Mouse (Mus musculus) MEL (cell line): ENCODE measurements at regions not wholly inside any gene's neighbourhood (a gene's known extent, or its start where the extent isn't known, plus 50 kb on each side); places are given as distances from the start of the nearest gene placed in this dataset.

ENCODE experiments used
- DNase-seq: peaks from one replicate; pipeline ENCODE4 v3.0.0; 2011; ENCODE audit warnings: low read depth, low spot score
- H3K27ac ChIP-seq: 2 replicates; pipeline ENCODE4 v1.5.1; 2012; ENCODE audit warnings: low read depth, mild to moderate bottlenecking, control low read depth, low read length, moderate library complexity; ENCODE audit not compliant: control insufficient read depth
- H3K27me3 ChIP-seq, 2 experiments: fragments of 150-350 bp in 1 of 2; sonication (generic) in 1 of 2; 2 replicates each; pipeline ENCODE4 v1.6.1; 2012; ENCODE audit warnings: low read length in 2 of 2, mild to moderate bottlenecking in 2 of 2, improper control_type of control experiment in 1 of 2, moderate library complexity in 1 of 2; ENCODE audit not compliant: insufficient read depth in 2 of 2, control insufficient read depth in 1 of 2
- H3K36me3 ChIP-seq, 2 experiments: 2 replicates each; pipeline ENCODE4 v1.6.1; 2012 to 2014; ENCODE audit warnings: low read length in 2 of 2, improper control_type of control experiment in 1 of 2, inconsistent platforms in 1 of 2, mild to moderate bottlenecking in 1 of 2; ENCODE audit not compliant: insufficient read depth in 2 of 2, control insufficient read depth in 1 of 2
- H3K4me1 ChIP-seq, 2 experiments: fragments of 150-350 bp in 1 of 2; sonication (generic) in 1 of 2; 2 replicates each; pipeline ENCODE4 v1.6.1; 2012; ENCODE audit warnings: low read length in 2 of 2, improper control_type of control experiment in 1 of 2, mild to moderate bottlenecking in 1 of 2; ENCODE audit not compliant: insufficient read depth in 2 of 2, control insufficient read depth in 1 of 2
- H3K4me3 ChIP-seq, 2 experiments: fragments of 150-350 bp in 1 of 2; sonication (generic) in 1 of 2; 2 replicates each; pipeline ENCODE4 v1.5.1; 2012; ENCODE audit warnings: low read depth in 2 of 2, low read length in 2 of 2, mild to moderate bottlenecking in 2 of 2, moderate library complexity in 2 of 2, control low read depth in 1 of 2, improper control_type of control experiment in 1 of 2; ENCODE audit not compliant: control insufficient read depth in 1 of 2, insufficient read depth in 1 of 2
- H3K79me2 ChIP-seq: 2 replicates; pipeline ENCODE4 v1.6.1; 2012; ENCODE audit warnings: mild to moderate bottlenecking, low read length, moderate library complexity; ENCODE audit not compliant: control insufficient read depth, poor library complexity, insufficient read depth
- H3K9ac ChIP-seq: 2 replicates; pipeline ENCODE4 v1.6.1; 2012; ENCODE audit warnings: low read depth, mild to moderate bottlenecking, control low read depth, low read length, moderate library complexity; ENCODE audit not compliant: control insufficient read depth, poor library complexity, severe bottlenecking
- H3K9me3 ChIP-seq: fragments of 150-350 bp; sonication (generic); replicated peaks from 2 replicates; pipeline ENCODE4 v1.6.1; 2012; ENCODE audit warnings: mild to moderate bottlenecking, low read length, improper control_type of control experiment, moderate library complexity; ENCODE audit not compliant: insufficient read depth
- CHD1 ChIP-seq: IDR thresholded peaks from 2 replicates; pipeline ENCODE4 v1.6.1; 2012; ENCODE audit warnings: low read depth, mild to moderate bottlenecking, inconsistent platforms, low read length, improper control_type of control experiment
- CTCF ChIP-seq, 3 experiments: IDR thresholded peaks in 2 of 3; conservative IDR thresholded peaks in 1 of 3; 2 replicates each; pipeline ENCODE4 v1.5.1; 2011 to 2012; ENCODE audit warnings: low read length in 3 of 3, low read depth in 2 of 3, mild to moderate bottlenecking in 2 of 3, improper control_type of control experiment in 1 of 3, inconsistent platforms in 1 of 3, mixed read lengths in 1 of 3, moderate library complexity in 1 of 3; ENCODE audit not compliant: control insufficient read depth in 1 of 3, insufficient read depth in 1 of 3, poor library complexity in 1 of 3, severe bottlenecking in 1 of 3
- EP300 ChIP-seq, 2 experiments: IDR thresholded peaks; 2 replicates each; pipeline ENCODE4 v1.6.1; 2011; ENCODE audit warnings: improper control_type of control experiment in 2 of 2, low read length in 2 of 2, low read depth in 1 of 2, mild to moderate bottlenecking in 1 of 2
- GATA1 ChIP-seq: IDR thresholded peaks from 2 replicates; pipeline ENCODE4 v1.6.1; 2011; ENCODE audit warnings: low read depth, low read length, improper control_type of control experiment
- JUND ChIP-seq: IDR thresholded peaks from 2 replicates; pipeline ENCODE4 v1.6.1; 2011; ENCODE audit warnings: low read depth, mild to moderate bottlenecking, improper control_type of control experiment, low read length
- MAX ChIP-seq: IDR thresholded peaks from 2 replicates; pipeline ENCODE4 v1.6.1; 2011; ENCODE audit warnings: low read length, improper control_type of control experiment
- MEF2A ChIP-seq: IDR thresholded peaks from 2 replicates; pipeline ENCODE4 v1.6.1; 2014; ENCODE audit warnings: low read depth, mild to moderate bottlenecking, inconsistent platforms, low read length, improper control_type of control experiment; ENCODE audit not compliant: poor library complexity, insufficient replicate concordance, severe bottlenecking; ENCODE audit errors: extremely low read depth
- NELFE ChIP-seq: IDR thresholded peaks from 2 replicates; pipeline ENCODE4 v1.6.1; 2011; ENCODE audit warnings: low read depth, low read length, improper control_type of control experiment
- RAD21 ChIP-seq: IDR thresholded peaks from 2 replicates; pipeline ENCODE4 v1.6.1; 2011; ENCODE audit warnings: mild to moderate bottlenecking, low read depth, low read length, improper control_type of control experiment
- RCOR1 ChIP-seq: IDR thresholded peaks from 2 replicates; pipeline ENCODE4 v1.6.1; 2012; ENCODE audit warnings: low read depth, mild to moderate bottlenecking, inconsistent platforms, low read length, improper control_type of control experiment
- SIN3A ChIP-seq: IDR thresholded peaks from 2 replicates; pipeline ENCODE4 v1.6.1; 2012; ENCODE audit warnings: low read length, improper control_type of control experiment, inconsistent platforms
- TAL1 ChIP-seq: IDR thresholded peaks from 2 replicates; pipeline ENCODE4 v1.6.1; 2012; ENCODE audit warnings: mild to moderate bottlenecking, inconsistent platforms, low read length, moderate library complexity, mixed read lengths

- H3K9me3 ChIP-seq: no peaks in the 10 kb centered on the region
- no peaks in the 10 kb centered on the region for H3K36me3 ChIP-seq
- TF ChIP-seq JUND: no peak
- H3K9ac ChIP-seq: no peak overlapping the region
- no peak for DNase-seq
- no peak overlapping the region for H3K27ac ChIP-seq
- H3K4me1 ChIP-seq: no peaks in the 10 kb centered on the region
- no peaks in the 10 kb centered on the region for H3K79me2 ChIP-seq
- no peaks in the 10 kb centered on the region for H3K27me3 ChIP-seq
- H3K4me3 ChIP-seq: no peak overlapping the region
Observed at GRCm38 (mm10) chr7:130059684-130060607, 460.2 kb downstream of the Ate1 start.

- H3K9ac ChIP-seq: no peak overlapping the region
- no peak for DNase-seq
- no peaks in the 10 kb centered on the region for H3K36me3 ChIP-seq
- no peaks in the 10 kb centered on the region for H3K9me3 ChIP-seq
- TF ChIP-seq MEF2A: no peak
- no peaks in the 10 kb centered on the region for H3K79me2 ChIP-seq
- no peak overlapping the region for H3K4me3 ChIP-seq
- no peak overlapping the region for H3K27ac ChIP-seq
- no peaks in the 10 kb centered on the region for H3K4me1 ChIP-seq
- H3K27me3 ChIP-seq: no peaks in the 10 kb centered on the region
Observed at GRCm38 (mm10) chr7:130064500-130064899, 455.7 kb downstream of the Ate1 start.

GRCm38 (mm10) chr7:130068316-130068715 lies 451.9 kb downstream of the Ate1 start:
- no peak overlapping the region for H3K9ac ChIP-seq
- TF ChIP-seq EP300 (IDR thresholded peaks at IDR 0.05; ENCODE audit: low read depth in 1 of 2, low read length in 2 of 2): no peak
- no peak for TF ChIP-seq RAD21
- TF ChIP-seq RCOR1: no peak
- TF ChIP-seq GATA1: no peak
- TF ChIP-seq SIN3A: no peak
- no peak for TF ChIP-seq JUND
- no peak for TF ChIP-seq TAL1
- no peak for TF ChIP-seq CHD1
- TF ChIP-seq NELFE: no peak
- TF ChIP-seq MAX: no peak
- TF ChIP-seq CTCF (IDR thresholded peaks at IDR 0.05 in 2 of 3, conservative IDR thresholded peaks at IDR 0.05 in 1 of 3; ENCODE audit: control insufficient read depth in 1 of 3, insufficient read depth in 1 of 3, low read depth in 2 of 3, low read length in 3 of 3, poor library complexity in 1 of 3, severe bottlenecking in 1 of 3): no peak
- H3K4me1 ChIP-seq: no peaks in the 10 kb centered on the region
- no peak overlapping the region for H3K27ac ChIP-seq
- no peaks in the 10 kb centered on the region for H3K36me3 ChIP-seq
- no peak overlapping the region for H3K4me3 ChIP-seq
- no peak for DNase-seq
- no peaks in the 10 kb centered on the region for H3K27me3 ChIP-seq
- no peaks in the 10 kb centered on the region for H3K79me2 ChIP-seq
- no peaks in the 10 kb centered on the region for H3K9me3 ChIP-seq
